Mouse (Mus musculus) G1E (cell line): Measurements from ENCODE around the gene Rab3c.

Experiments
- CTCF ChIP-seq: IDR thresholded peaks from 2 replicates; pipeline ENCODE4 v1.5.1; 2012; ENCODE audit warnings: low read depth, low read length, inconsistent platforms, mixed read lengths
- GATA1 ChIP-seq: IDR thresholded peaks from 2 replicates; pipeline ENCODE4 v1.6.1; 2012; ENCODE audit warnings: borderline replicate concordance, low read length, inconsistent platforms, mixed read lengths
- GATA2 ChIP-seq: IDR thresholded peaks from 2 replicates; pipeline ENCODE4 v1.6.1; 2012; ENCODE audit warnings: low read depth, low read length, inconsistent platforms, borderline replicate concordance
- POLR2AphosphoS5 ChIP-seq: IDR thresholded peaks from 2 replicates; pipeline ENCODE4 v1.6.1; 2012; ENCODE audit warnings: low read depth, low read length, inconsistent platforms; ENCODE audit not compliant: insufficient replicate concordance
- TAL1 ChIP-seq: conservative IDR thresholded peaks from 2 replicates; pipeline ENCODE4 v1.6.1; 2012; ENCODE audit warnings: low read depth, low read length, inconsistent platforms, mixed read lengths

GRCm38 (mm10) chr13:110260649-110261048, 20.1 kb downstream of the Rab3c start:
- TF ChIP-seq CTCF (no peak), GATA1 (no peak), TAL1 (no peak), POLR2AphosphoS5 (no peak), GATA2 (no peak)
